Mouse (Mus musculus) intestine, embryonic 16.5 days (tissue): ENCODE data around the gene Sycp3. TPM values are rescaled to one million over a fixed set of nuclear protein-coding genes. Genes with fewer than 3 reads are reported as not detected.

ENCODE experiments used
- polyA plus RNA-seq: library from polyadenylated mRNA; unstranded; fragments of >200 nt; fragmentation: Nextera tagmentation; extraction: Ambion mirVana; gene quantifications from 2 replicates; pipeline ENCODE4 v1.2.1, GENCODE M21; 2015

Sycp3 gene
- polyA plus RNA-seq, 1 experiment from 2014 or later: 1.0 TPM

Other genes with a start within 250 kb of the Sycp3 start
- 3.4 and 3.5 TPM in 2 replicates for gene Dram1, start 80.5 kb upstream of the Sycp3 start, polyA plus RNA-seq
- 12.3 and 15.0 TPM in 2 replicates for gene Gnptab, start 80.4 kb upstream of the Sycp3 start, polyA plus RNA-seq
- gene Chpt1, start 44.5 kb downstream of the Sycp3 start, polyA plus RNA-seq: 51.1 and 65.7 TPM in 2 replicates
- 1.9 and 2.8 TPM in 2 replicates for gene Mybpc1, start 145.6 kb downstream of the Sycp3 start, polyA plus RNA-seq
- gene Spic, start 225.4 kb downstream of the Sycp3 start, polyA plus RNA-seq: 0.56 and 2.1 TPM in 2 replicates